Mouse (Mus musculus): Measurements from ENCODE around the gene Fbxo8. TPM values are rescaled to one million over a fixed set of nuclear protein-coding genes. Genes with fewer than 3 reads are reported as not detected.
A peak's percentile ranks its signal among the peaks of the same experiment; 100 is the strongest.

Gene Fbxo8
- 47.0 and 48.5 TPM in 2 replicates for polyA plus RNA-seq (2014; fragmentation: Nextera tagmentation; extraction: Ambion mirVana)

- DNase-seq (ENCODE audit: low spot score): peak; percentile 94
- peak; percentile 94 for ATAC-seq (ENCODE audit: low FRiP score)
- Histone ChIP-seq H3K27me3 (ENCODE audit: control insufficient read depth, insufficient read depth, low read length) (no peaks in the 10 kb centered on the region), H3K4me3 (replicated peaks; ENCODE audit: low read length) (peak within 1 kb of the TSS; percentile 73), H3K9me3 (ENCODE audit: control insufficient read depth, low read length) (no peaks in the 10 kb centered on the region), H3K36me3 (replicated peaks; ENCODE audit: control insufficient read depth, insufficient read depth) (no peaks in the 10 kb centered on the region; the same call in 1 of the 2 replicates), H3K27ac (peak within 1 kb of the TSS; percentile 88), H3K4me2 (replicated peaks) (peak within 1 kb of the TSS; percentile 70), H3K9ac (peak within 1 kb of the TSS; percentile 70), H3K4me1 (replicated peaks; ENCODE audit: control insufficient read depth, insufficient read depth, low read length) (peaks cover 14% of the 10 kb centered on the region)
- WGBS: under 1% methylated on average over 53 of the region's 53 CpGs
Observed at GRCm38 (mm10) chr8:56550558-56551360, at the start of gene Fbxo8, which contains the start of gene Cep44. TSS of gene Fbxo8 (plus strand) at chr8:56551090. TSS of gene Cep44 (minus strand) at chr8:56551047.

- DNase-seq (ENCODE audit: low spot score): no peak
- no peak overlapping the region for H3K4me2 ChIP-seq (replicated peaks)
- H3K4me3 ChIP-seq (replicated peaks; ENCODE audit: low read length): no peak overlapping the region
Observed at GRCm38 (mm10) chr8:56501911-56502310, 49.0 kb upstream of the Fbxo8 start.

GRCm38 (mm10) chr8:56508318-56508951 lies 42.5 kb upstream of the Fbxo8 start:
- H3K4me3 ChIP-seq (replicated peaks; ENCODE audit: low read length): no peak overlapping the region
- no peaks in the 10 kb centered on the region for H3K36me3 ChIP-seq (replicated peaks; ENCODE audit: control insufficient read depth, insufficient read depth)
- no peaks in the 10 kb centered on the region for H3K9me3 ChIP-seq (ENCODE audit: control insufficient read depth, low read length)
- H3K27ac ChIP-seq: no peak overlapping the region
- no peaks in the 10 kb centered on the region for H3K4me1 ChIP-seq (replicated peaks; ENCODE audit: control insufficient read depth, insufficient read depth, low read length)
- H3K27me3 ChIP-seq (ENCODE audit: control insufficient read depth, insufficient read depth, low read length): no peaks in the 10 kb centered on the region
- H3K9ac ChIP-seq: no peak overlapping the region
- H3K4me2 ChIP-seq (replicated peaks): no peak overlapping the region
- 56% methylated on average over 3 of the region's 3 CpGs for WGBS
- ATAC-seq (ENCODE audit: low FRiP score) (no peak), DNase-seq (ENCODE audit: low spot score) (no peak)

More at GRCm38 (mm10) chr8:56501911-56502310, 49.0 kb upstream of the Fbxo8 start:
- ATAC-seq (ENCODE audit: low FRiP score): no peak
- Histone ChIP-seq H3K36me3 (replicated peaks; ENCODE audit: control insufficient read depth, insufficient read depth) (no peaks in the 10 kb centered on the region), H3K27me3 (ENCODE audit: control insufficient read depth, insufficient read depth, low read length) (no peaks in the 10 kb centered on the region), H3K4me1 (replicated peaks; ENCODE audit: control insufficient read depth, insufficient read depth, low read length) (no peaks in the 10 kb centered on the region), H3K9ac (no peak overlapping the region), H3K9me3 (ENCODE audit: control insufficient read depth, low read length) (no peaks in the 10 kb centered on the region), H3K27ac (no peak overlapping the region)

DNA sequence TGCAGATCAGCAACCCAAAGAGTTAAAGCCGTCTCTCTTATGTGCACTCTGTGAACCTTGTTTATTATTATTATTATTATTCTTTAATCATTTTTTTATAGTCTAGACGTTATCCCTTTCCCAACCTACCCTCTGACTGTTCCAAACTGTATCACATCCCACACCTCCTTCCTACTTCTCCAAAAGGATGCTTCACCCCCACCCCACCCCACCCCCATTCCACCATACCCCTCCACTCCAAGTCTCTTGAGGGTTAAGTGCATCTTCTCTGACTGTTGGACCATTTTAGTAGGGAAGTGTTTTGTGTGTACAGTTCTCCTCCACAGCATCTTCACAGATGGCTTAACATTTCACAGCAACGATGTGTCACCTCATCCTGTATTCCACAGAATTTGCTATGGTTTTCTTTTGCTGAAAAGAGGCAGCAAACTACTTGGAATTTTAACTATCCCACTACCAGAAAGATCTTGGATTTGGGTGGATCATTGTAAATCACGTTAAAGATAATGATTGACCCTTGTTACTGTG lies 41.9 kb upstream of the Fbxo8 start:
- DNase-seq (ENCODE audit: low spot score) (no peak), ATAC-seq (ENCODE audit: low FRiP score) (no peak)
- no peaks in the 10 kb centered on the region for H3K27me3 ChIP-seq (ENCODE audit: control insufficient read depth, insufficient read depth, low read length)
- WGBS: 79% methylated on average over 4 of the region's 4 CpGs
- no peaks in the 10 kb centered on the region for H3K4me1 ChIP-seq (replicated peaks; ENCODE audit: control insufficient read depth, insufficient read depth, low read length)
- H3K36me3 ChIP-seq (replicated peaks; ENCODE audit: control insufficient read depth, insufficient read depth): no peaks in the 10 kb centered on the region
- H3K27ac ChIP-seq: no peak overlapping the region
- H3K9me3 ChIP-seq (ENCODE audit: control insufficient read depth, low read length): no peaks in the 10 kb centered on the region
- no peak overlapping the region for H3K4me2 ChIP-seq (replicated peaks)
- H3K4me3 ChIP-seq (replicated peaks; ENCODE audit: low read length): no peak overlapping the region
- no peak overlapping the region for H3K9ac ChIP-seq

GRCm38 (mm10) chr8:56518848-56519247 lies 32.0 kb upstream of the Fbxo8 start:
- 81% methylated on average over 6 of the region's 6 CpGs for WGBS
- no peak overlapping the region for H3K27ac ChIP-seq
- ATAC-seq (ENCODE audit: low FRiP score) (no peak), DNase-seq (ENCODE audit: low spot score) (no peak)
- H3K4me1 ChIP-seq (replicated peaks; ENCODE audit: control insufficient read depth, insufficient read depth, low read length): no peaks in the 10 kb centered on the region
- H3K36me3 ChIP-seq (replicated peaks; ENCODE audit: control insufficient read depth, insufficient read depth): no peaks in the 10 kb centered on the region
- no peaks in the 10 kb centered on the region for H3K9me3 ChIP-seq (ENCODE audit: control insufficient read depth, low read length)
- H3K4me3 ChIP-seq (replicated peaks; ENCODE audit: low read length): no peak overlapping the region
- H3K27me3 ChIP-seq (ENCODE audit: control insufficient read depth, insufficient read depth, low read length): no peaks in the 10 kb centered on the region
- no peak overlapping the region for H3K9ac ChIP-seq
- H3K4me2 ChIP-seq (replicated peaks): no peak overlapping the region

DNA sequence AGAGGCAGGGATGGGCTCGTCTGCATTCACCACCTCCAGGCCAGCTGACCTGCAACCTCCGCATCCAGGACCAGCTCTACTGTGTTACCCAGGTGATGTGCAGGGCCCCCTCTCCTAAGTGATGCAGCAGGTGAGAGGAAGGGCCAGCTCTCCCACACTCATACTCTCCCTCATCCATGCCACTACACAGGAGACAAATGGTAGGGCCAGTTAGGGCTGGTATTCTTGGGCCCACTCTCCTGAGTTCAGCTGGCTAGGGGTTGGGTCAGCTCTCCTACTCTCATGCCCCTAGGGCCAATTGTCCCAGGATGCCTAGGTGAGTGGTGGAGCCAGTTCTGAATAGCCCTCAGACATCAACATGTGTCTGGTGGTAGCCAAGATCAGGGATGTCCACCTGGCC lies 30.6 kb upstream of the Fbxo8 start:
- ATAC-seq (ENCODE audit: low FRiP score) (no peak), DNase-seq (ENCODE audit: low spot score) (no peak)
- H3K4me1 ChIP-seq (replicated peaks; ENCODE audit: control insufficient read depth, insufficient read depth, low read length): no peaks in the 10 kb centered on the region
- H3K4me3 ChIP-seq (replicated peaks; ENCODE audit: low read length): no peak overlapping the region
- H3K27me3 ChIP-seq (ENCODE audit: control insufficient read depth, insufficient read depth, low read length): no peaks in the 10 kb centered on the region
- H3K36me3 ChIP-seq (replicated peaks; ENCODE audit: control insufficient read depth, insufficient read depth): no peaks in the 10 kb centered on the region
- no peak overlapping the region for H3K9ac ChIP-seq
- H3K4me2 ChIP-seq (replicated peaks): no peak overlapping the region
- no peak overlapping the region for H3K27ac ChIP-seq
- no peaks in the 10 kb centered on the region for H3K9me3 ChIP-seq (ENCODE audit: control insufficient read depth, low read length)
- 78% methylated on average over 2 of the region's 2 CpGs for WGBS

- Histone ChIP-seq H3K27me3 (ENCODE audit: control insufficient read depth, insufficient read depth, low read length) (no peaks in the 10 kb centered on the region), H3K9ac (no peak overlapping the region), H3K4me1 (replicated peaks; ENCODE audit: control insufficient read depth, insufficient read depth, low read length) (no peaks in the 10 kb centered on the region), H3K4me2 (replicated peaks) (no peak overlapping the region), H3K9me3 (ENCODE audit: control insufficient read depth, low read length) (no peaks in the 10 kb centered on the region), H3K4me3 (replicated peaks; ENCODE audit: low read length) (no peak overlapping the region), H3K27ac (no peak overlapping the region), H3K36me3 (replicated peaks; ENCODE audit: control insufficient read depth, insufficient read depth) (no peaks in the 10 kb centered on the region)
- no peak for ATAC-seq (ENCODE audit: low FRiP score)
- no peak for DNase-seq (ENCODE audit: low spot score)
- 82% methylated on average over 4 of the region's 4 CpGs for WGBS
Observed at GRCm38 (mm10) chr8:56521051-56521450, 29.8 kb upstream of the Fbxo8 start.

DNA sequence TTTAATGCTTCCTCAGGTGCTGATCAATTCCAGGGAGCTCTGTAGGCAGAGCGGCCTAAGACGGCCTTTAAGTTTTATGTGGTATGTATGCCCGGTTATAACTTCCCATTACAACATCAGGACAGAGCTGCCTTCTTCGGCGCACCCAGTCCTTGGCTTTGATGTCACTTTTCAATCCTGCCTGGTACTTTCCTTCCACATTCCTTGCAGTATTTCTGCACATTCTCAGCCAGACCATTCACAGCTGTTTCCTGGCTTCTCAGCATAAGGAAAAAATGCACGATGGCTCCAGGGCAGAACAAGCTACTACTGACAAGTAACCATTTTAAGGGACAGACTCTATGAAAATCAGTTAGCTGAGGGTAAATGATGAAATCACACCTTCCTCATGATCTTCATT lies 22.0 kb upstream of the Fbxo8 start:
- no peaks in the 10 kb centered on the region for H3K4me1 ChIP-seq (replicated peaks; ENCODE audit: control insufficient read depth, insufficient read depth, low read length)
- no peak for DNase-seq (ENCODE audit: low spot score)
- ATAC-seq (ENCODE audit: low FRiP score): no peak
- H3K4me3 ChIP-seq (replicated peaks; ENCODE audit: low read length): no peak overlapping the region
- H3K27me3 ChIP-seq (ENCODE audit: control insufficient read depth, insufficient read depth, low read length): no peaks in the 10 kb centered on the region
- H3K9me3 ChIP-seq (ENCODE audit: control insufficient read depth, low read length): no peaks in the 10 kb centered on the region
- no peak overlapping the region for H3K27ac ChIP-seq
- no peak overlapping the region for H3K4me2 ChIP-seq (replicated peaks)
- no peak overlapping the region for H3K9ac ChIP-seq
- WGBS: 91% methylated on average over 6 of the region's 6 CpGs
- H3K36me3 ChIP-seq (replicated peaks; ENCODE audit: control insufficient read depth, insufficient read depth): peaks cover 14% of the 10 kb centered on the region

- H3K9ac ChIP-seq: no peak overlapping the region
- no peaks in the 10 kb centered on the region for H3K9me3 ChIP-seq (ENCODE audit: control insufficient read depth, low read length)
- H3K27me3 ChIP-seq (ENCODE audit: control insufficient read depth, insufficient read depth, low read length): no peaks in the 10 kb centered on the region
- WGBS: 6% methylated on average over 3 of the region's 3 CpGs
- H3K4me3 ChIP-seq (replicated peaks; ENCODE audit: low read length): no peak overlapping the region
- no peak for ATAC-seq (ENCODE audit: low FRiP score)
- H3K27ac ChIP-seq: no peak overlapping the region
- H3K36me3 ChIP-seq (replicated peaks; ENCODE audit: control insufficient read depth, insufficient read depth): peaks cover 19% of the 10 kb centered on the region
- DNase-seq (ENCODE audit: low spot score): peak; percentile 79
- H3K4me2 ChIP-seq (replicated peaks): no peak overlapping the region
- H3K4me1 ChIP-seq (replicated peaks; ENCODE audit: control insufficient read depth, insufficient read depth, low read length): no peaks in the 10 kb centered on the region
Observed at GRCm38 (mm10) chr8:56530359-56530758, 20.5 kb upstream of the Fbxo8 start.

Measured in hindbrain, embryonic 14.5 days (tissue).